Mouse (Mus musculus): Measurements from ENCODE around the gene Olfr1188.
"Not testable (repeated sequence)": the region's sequence is repeated elsewhere in the genome, so short reads cannot be mapped to it uniquely, and the experiment has no call there.

The Olfr1188 gene

GRCm38 (mm10) chr2:88556635-88557034 lies at the start of gene Olfr1188:
Gene Olfr1188, plus strand, starts transcription at chr2:88556935.
- DNase-seq (ENCODE audit: low read depth, low spot score): no peak

- DNase-seq (ENCODE audit: low read depth, low spot score): no peak
These were observed 38.5 kb upstream of the Olfr1188 start, which contains the start of gene Olfr1186 for GRCm38 (mm10) chr2:88518251-88518650. Gene Olfr1186, plus strand, starts transcription at chr2:88518551.

DNA sequence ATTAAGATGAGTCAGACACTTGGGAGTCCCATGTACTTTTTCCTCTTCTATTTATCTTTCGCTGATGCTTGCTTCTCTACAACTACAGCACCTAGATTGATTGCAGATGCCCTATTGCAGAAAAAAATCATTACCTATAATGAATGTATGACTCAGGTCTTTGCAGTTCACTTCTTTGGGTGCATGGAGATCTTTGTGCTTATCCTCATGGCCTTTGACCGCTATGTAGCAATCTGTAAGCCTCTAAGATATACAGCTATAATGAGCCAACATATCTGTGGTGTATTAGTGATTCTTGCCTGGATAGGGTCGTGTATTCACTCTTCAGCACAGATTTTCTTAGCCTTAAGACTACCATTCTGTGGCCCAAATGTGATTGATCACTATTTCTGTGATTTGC lies 31.0 kb upstream of the Olfr1188 start:
- DNase-seq (ENCODE audit: low read depth, low spot score): no peak

DNA sequence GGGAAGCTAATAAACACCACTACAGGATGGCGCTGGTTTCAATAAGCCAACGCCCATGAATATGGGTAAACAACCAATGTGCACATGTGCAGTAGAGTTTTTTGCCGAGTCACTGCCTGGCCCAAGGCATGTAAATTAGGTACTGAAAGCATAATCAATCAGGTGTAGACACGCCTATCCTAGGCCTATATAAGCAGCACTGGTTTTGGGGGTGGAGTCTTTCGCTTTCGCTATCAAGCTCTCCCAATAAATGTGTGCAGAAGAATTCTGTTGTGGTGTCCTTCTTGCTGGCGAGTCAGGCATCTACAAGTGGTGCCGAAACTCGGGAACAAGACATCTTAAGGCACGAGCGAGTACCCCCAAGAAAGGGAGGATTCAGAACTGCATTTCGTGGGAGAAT lies 16.0 kb downstream of the Olfr1188 start:
- not testable (repeated sequence) for DNase-seq (ENCODE audit: low read depth, low spot score)

- DNase-seq (ENCODE audit: low read depth, low spot score): no peak
These were observed 29.4 kb downstream of the Olfr1188 start, which contains the start of gene Olfr1189 for GRCm38 (mm10) chr2:88586154-88586553. Gene Olfr1189, plus strand, starts transcription at chr2:88586454.
